Mouse (Mus musculus): ENCODE measurements around the gene B130006D01Rik.

Gene B130006D01Rik

DNA sequence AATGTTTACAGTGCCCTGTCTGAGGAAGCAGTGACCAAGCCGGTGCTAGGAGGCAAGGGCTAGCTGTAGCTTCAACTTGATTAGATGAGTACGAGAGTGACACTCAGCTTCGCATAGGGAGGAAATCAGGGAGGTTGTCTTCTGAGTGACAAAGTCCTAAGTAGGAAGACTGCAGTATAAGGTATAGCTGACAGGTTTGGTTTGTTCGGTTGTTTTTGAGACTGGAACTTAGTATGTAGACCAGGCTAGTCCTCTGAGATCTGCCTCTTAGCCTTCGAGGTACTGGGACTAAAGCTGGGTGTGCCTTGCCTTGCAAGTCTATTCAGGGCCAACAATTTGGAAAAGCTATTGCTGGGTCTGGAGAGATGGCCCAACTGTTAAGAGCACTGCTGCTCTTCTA lies at the start of gene B130006D01Rik:
Gene B130006D01Rik, plus strand, starts transcription at position 301 of the 400 bp plus-strand sequence.
- DNase-seq (ENCODE audit: low spot score): no peak

DNA sequence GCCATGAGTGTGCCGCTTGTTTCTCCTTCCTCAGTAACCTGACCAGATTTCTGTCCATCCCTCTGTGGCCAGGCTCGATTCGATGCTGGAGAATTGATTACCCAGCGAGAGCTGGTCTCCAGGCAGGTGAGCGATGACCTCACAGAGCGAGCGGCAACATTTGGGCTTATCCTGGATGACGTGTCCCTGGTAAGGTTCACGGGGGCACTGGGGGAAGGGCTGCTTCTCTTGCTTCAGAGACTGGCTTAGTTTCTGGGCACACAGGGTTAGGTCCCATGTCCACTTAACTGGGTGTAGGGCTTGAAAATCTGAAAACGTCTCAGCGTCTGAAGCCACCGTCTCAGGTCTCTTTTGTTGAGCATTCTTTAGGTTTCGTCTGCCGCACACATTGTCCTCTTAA lies 47.9 kb upstream of the B130006D01Rik start:
- DNase-seq (ENCODE audit: low spot score): no peak

- no peak for DNase-seq (ENCODE audit: low spot score)
Measured at GRCm38 (mm10) chr11:95676307-95676706, 47.1 kb upstream of the B130006D01Rik start.

GRCm38 (mm10) chr11:95677925-95678701 lies 45.3 kb upstream of the B130006D01Rik start:
- DNase-seq (ENCODE audit: low spot score): no peak

- no peak for DNase-seq (ENCODE audit: low spot score)
Measured at GRCm38 (mm10) chr11:95681995-95682601, 41.3 kb upstream of the B130006D01Rik start.

- no peak for DNase-seq (ENCODE audit: low spot score)
Measured at GRCm38 (mm10) chr11:95682946-95683345, 40.4 kb upstream of the B130006D01Rik start.

DNA sequence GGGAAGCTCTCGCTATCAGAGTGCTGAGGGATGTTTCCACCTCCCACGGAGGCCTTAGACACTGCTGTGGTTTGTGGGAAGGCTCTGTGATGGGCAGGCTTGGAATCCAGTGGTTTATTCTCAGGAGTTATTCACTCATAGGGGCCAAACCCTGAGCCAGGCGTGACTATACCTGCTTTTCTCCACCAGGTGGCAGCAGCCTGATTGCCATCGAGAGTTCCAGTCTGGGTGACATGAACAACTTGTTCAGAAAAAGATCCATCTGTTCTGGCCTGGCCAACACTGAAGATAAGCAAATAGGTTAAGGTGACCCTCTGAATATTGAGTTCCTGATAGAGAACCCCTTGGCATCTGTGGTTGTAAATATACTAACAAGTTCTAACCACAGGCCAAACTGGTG lies 37.4 kb upstream of the B130006D01Rik start:
- DNase-seq (ENCODE audit: low spot score): peak; percentile 54

DNA sequence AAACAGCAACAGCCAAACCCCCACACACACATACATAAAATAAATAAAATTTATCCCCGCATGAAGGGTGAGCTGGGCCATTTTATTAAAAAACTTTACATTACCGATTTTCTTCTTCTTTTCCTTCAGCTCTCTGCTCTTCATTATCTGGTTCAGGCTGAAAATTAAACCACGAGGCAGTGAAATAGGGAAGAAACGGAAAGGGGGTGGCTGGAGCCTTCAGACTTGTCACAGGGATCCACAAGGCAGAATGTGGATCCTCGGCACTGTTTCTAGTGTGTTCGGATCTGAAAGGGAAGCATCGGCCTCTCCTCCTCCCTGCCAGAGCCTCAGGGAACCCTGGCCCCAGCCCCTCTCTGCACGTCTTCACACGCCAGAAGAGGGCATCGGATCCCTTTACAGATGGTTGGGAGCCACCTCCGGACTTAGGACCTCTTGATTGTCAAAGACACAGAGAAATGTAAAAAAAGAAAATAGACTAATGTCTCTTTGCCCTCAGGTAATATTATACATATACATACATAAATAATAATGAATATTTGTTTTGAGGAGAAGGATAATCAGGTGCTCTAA lies 36.2 kb upstream of the B130006D01Rik start:
- DNase-seq (ENCODE audit: low spot score): no peak

GRCm38 (mm10) chr11:95688515-95688914 lies 34.9 kb upstream of the B130006D01Rik start:
- DNase-seq (ENCODE audit: low spot score): peak; percentile 50

GRCm38 (mm10) chr11:95688981-95689380 lies 34.4 kb upstream of the B130006D01Rik start:
- peak; percentile 48 for DNase-seq (ENCODE audit: low spot score)

GRCm38 (mm10) chr11:95689544-95689943 lies 33.8 kb upstream of the B130006D01Rik start:
- DNase-seq (ENCODE audit: low spot score): no peak

DNA sequence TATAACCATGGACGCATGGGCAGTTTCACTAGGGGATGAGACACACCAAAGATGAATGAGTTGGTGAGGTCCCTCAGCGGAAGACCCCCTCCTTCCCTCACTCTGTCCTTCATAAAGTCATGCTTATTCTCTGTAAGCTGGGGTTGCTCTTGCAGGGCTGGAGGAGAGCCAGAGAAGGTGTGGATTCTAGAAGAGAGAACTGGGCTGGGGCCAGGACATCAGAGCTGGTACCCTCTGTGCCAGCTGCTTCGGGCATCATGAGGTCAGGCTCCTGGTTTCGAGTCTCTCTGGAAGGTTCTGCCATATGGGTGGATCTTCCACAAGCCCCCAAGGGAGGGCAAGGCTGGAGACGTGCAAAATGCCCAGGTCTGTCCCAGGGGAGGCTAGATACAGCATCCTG lies 24.8 kb upstream of the B130006D01Rik start:
- no peak for DNase-seq (ENCODE audit: low spot score)

- DNase-seq (ENCODE audit: low spot score): no peak
Measured at GRCm38 (mm10) chr11:95700778-95701739, 22.3 kb upstream of the B130006D01Rik start.

- DNase-seq (ENCODE audit: low spot score): no peak
Measured at GRCm38 (mm10) chr11:95704032-95704969, 19.1 kb upstream of the B130006D01Rik start.

DNA sequence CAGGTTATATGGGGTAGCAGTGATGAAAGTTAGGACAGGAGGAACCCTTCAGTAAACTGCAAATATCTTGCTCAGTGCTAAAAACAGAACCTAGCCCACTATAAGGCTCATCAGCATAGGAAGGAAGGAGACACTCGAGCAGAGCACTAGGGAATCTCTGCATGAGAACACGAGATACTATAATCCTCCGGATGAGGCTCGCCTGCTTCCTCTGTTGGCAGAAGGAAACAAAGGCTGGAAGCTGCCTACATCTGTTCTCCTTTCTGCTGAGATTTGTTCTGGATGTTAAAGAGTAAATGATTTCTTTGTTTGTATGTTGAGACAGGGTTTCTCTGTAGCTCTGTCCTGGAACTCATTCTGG lies 18.4 kb upstream of the B130006D01Rik start:
- no peak for DNase-seq (ENCODE audit: low spot score)

DNA sequence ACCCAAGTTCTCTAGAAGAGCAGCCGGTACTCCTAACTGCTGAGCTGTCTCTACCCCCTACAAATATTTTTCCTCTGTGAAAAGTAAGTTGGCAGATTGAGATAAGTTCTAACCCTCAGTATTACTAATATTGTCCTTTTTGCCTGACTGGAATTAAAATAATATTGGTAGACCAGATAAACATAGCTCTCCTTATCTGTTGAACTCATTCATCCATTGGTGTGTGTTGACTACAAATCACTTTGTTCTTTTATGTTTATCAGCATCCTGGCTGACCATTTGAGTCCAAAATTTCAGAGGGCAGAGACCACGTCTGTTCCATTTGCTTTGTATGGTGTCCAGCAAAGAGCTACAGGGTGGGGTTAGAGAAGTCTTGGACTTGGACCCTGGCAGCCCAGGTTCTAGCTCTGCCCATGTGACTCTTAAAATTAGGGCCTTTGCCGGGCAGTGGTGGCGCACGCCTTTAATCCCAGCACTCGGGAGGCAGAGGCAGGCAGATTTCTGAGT lies 13.8 kb upstream of the B130006D01Rik start:
- no peak for DNase-seq (ENCODE audit: low spot score)

- no peak for DNase-seq (ENCODE audit: low spot score)
Measured at GRCm38 (mm10) chr11:95710478-95710877, 12.9 kb upstream of the B130006D01Rik start.

DNA sequence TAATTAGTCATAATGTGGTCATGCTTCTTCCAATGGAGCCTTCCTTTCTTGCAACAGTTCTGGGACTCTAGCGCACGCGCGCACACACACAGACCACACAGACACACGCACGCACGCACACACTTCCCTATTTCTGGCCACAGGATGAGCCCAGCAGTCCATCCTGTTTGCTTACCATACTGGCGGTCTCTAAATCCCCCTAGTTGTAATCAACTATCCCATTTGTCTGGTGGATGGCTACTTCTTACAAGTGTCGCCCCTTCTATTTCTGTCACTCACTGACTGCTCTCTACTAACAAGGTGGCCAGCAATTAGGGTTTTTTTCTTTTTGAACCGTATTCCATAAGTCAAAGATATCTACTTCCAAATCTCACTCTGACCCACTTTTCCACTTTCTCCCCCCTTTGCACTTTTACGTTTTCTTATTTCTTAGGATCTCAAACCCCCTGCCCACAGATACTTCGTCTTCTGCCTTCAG lies 11.3 kb upstream of the B130006D01Rik start:
- DNase-seq (ENCODE audit: low spot score): no peak

- DNase-seq (ENCODE audit: low spot score): peak; percentile 81
Measured at GRCm38 (mm10) chr11:95712563-95713224, 10.7 kb upstream of the B130006D01Rik start, which contains the start of gene Zfp652. Gene Zfp652 (plus strand): TSS chr11:95712673.

DNA sequence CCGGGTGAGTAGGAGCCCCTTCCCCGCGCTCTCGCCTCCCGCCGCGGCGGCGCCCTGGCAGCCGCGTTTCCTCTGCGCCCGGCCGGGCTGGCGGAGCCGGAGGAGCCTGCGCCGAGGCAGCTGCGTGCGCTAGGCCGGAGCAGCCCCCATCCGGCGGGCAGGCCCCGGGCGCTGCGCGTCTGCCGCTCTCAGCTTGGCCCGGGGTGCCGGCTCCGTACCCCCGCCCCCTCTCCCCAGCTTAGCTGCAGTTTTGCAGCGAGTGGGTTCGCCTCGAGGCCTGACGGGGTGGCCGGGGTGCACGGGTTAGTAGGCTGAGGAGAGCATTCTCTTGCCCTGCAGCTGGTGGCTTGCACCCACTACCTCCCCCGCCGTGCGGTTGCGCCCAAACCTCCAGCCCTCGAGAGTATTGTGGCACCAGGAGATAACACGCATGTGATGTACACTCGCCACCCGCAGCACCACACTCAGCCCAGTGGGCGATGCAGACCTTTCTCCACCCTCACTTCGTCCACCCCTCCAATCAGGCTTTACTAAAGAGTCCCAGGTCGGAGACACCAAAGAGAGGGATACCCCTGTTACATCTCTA lies 10.1 kb upstream of the B130006D01Rik start:
- DNase-seq (ENCODE audit: low spot score): peak; percentile 62
